Mouse (Mus musculus): Measurements from ENCODE around the gene Zbtb39. TPM values are rescaled to one million over a fixed set of nuclear protein-coding genes. Genes with fewer than 3 reads are reported as not detected.
"Not testable (repeated sequence)": the region's sequence is repeated elsewhere in the genome, so short reads cannot be mapped to it uniquely, and the experiment has no call there.

The Zbtb39 gene
- total RNA-seq, 2 experiments from 2014 or later: 2.9 TPM; not detected in 1

DNA sequence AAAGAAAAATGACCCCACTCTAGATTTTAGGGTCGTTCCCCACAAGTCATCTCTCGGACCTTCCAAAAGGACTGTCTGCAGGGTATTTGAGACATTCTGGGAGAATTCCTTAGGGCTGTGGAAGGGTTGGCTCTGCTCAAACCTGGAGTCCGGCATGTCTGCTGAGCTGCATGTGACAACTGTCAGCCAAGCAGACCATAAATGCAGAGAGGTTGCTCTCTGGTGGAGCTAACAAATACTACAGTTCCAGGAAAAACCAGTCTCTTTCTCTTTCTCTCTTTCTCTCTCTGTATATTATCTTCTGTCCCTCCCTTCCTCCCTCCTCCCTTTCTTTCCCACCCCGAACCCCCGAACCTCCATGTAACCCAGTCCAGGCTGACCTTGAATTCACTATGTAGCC, 4.9 kb upstream of the Zbtb39 start:
- ATAC-seq (replicated peaks; ENCODE audit: low FRiP score, poor library complexity, severe bottlenecking): no peak

DNA sequence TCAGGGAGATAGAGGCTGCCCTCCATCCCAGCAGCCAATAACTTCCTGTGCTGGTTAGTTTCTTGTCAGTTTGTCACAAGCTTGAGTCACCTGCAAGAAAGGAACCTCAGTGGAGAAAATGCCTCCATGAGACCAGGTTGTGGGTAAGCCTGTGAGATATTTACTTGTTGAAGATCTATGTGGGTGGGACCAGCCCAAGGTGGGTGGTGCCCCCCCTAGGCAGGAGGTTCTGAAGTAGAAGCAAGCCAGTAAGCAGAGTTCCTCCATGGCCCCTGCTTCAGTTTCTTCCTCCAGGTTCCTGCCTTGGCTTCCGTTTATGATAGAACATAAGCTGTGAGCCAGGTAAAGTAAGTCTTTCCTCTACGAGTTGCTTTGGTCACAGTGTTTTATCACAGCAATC, 3.1 kb upstream of the Zbtb39 start:
- no peak for ATAC-seq (replicated peaks; ENCODE audit: low FRiP score, poor library complexity, severe bottlenecking)

DNA sequence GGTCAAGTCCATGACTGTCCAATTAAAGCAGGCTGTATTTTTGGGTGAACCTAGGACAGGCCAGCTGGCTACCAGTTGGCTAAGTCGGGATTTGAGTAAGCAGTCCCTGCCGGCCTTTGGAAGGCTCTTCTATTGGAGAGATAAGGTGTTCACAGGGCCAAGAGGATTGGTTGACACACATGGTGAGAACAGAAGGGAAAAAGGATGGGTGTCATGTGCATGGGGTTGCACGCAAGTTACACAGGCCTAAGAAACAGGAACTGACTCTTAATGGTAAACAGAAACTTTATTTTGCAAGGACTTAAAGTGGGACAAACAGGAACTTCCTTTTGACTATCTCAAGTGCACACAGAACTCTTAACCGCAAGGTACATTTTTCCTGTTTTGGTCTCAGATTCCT, 2.4 kb upstream of the Zbtb39 start:
- no peak for ATAC-seq (replicated peaks; ENCODE audit: low FRiP score, poor library complexity, severe bottlenecking)

DNA sequence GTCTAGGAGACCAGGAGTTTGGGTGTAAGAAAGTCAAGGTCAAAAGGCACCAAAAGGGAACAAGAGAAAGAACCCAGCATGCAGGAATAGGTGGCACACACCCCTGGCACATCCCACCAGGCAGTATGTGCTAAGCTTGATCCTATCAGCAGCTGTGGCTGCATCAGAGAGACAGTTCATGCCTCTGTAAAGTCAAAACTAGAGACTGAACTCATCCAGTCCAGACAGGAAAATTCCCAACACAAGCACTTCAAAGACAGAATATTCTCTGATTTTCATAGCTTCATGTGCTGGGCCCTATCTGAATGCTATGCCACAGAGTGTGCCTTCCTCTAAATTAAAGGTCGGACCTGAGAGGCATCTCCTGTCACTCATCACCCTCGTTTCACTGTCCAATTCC, 1.8 kb upstream of the Zbtb39 start:
- ATAC-seq (replicated peaks; ENCODE audit: low FRiP score, poor library complexity, severe bottlenecking): no peak

DNA sequence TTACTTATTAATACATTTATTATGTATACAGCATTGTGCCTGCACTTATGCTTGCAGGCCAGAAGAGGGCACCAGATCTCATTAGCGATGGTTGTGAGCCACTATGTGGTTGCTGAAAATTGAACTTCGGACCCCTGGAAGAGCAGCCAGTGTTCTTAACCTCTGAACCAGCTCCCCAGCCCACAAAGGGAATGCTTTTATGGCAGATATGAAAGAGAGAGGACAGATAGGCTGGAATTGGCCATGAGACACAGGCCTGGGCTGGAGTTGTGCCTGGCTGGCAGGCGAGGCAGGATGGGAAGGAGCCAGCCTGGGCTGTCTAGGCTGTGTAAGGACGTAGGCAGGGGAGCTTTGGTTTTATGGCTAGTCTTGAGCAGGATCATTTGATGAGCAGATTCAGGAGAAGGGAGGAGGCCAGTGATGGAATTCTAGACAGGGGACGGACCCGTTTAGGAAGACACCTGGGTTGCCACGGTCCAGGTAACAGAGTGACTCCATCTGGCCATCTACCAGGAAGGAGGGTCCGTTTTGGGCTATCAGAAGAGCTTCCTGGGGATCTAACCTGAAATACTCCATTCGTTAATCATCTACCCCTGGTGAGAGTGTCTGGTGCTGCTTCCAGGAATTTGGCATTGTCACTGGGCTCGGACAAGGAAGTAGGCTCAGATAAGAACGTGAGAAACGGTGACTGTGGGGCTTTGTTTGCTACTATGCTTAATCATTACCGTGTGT, 1.0 kb upstream of the Zbtb39 start:
- ATAC-seq (replicated peaks; ENCODE audit: low FRiP score, poor library complexity, severe bottlenecking): peak; percentile 49; the same call in 1 of the 2 replicates

DNA sequence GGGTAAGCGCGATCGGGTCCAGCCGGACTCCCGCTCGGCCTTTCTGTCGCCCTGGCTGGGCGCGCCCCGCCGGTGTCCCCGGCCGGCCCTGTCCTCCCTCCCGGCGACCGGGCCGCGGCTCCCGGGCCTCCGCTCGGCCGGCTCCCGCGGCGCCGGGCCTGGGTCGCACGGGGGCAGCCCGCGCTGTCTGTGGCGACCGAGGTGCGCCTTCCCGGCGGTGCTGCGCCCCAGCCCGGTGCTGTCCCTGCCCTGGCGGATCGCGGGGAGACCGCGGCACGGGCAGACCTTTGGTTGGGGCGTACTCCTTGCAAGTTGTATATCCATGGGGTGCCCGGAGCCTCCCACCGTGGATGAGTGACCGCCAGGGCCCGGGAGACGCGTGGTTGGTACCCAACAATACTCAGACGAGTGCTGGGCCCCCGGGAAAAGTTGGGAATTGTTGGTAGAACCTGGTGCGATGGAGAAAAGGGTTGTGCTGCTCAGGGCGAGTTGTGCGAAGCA, 373 bp downstream of the Zbtb39 start:
- ATAC-seq (replicated peaks; ENCODE audit: low FRiP score, poor library complexity, severe bottlenecking): peak; percentile 25; the same call in 1 of the 2 replicates

DNA sequence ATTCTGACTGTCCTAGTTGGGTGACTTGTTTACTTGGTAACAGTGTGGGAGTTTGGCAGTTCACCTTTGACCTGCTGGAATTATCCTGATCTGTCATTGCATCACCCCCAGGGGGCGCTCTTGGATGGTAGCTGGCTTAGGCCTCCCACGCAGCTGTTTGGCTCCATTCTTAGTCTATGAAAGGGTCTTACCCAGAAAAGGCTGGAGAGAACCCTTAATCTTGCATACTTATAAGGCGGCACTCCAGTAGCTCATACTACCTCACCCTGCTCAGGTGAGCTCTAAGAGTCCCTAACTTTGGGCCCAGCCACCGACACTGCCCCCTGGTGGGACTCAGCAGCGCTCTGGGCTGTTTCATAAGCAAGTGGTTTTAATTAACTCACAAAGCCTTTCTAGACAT, 5.3 kb downstream of the Zbtb39 start:
- peak; percentile 58 for ATAC-seq (replicated peaks; ENCODE audit: low FRiP score, poor library complexity, severe bottlenecking)

DNA sequence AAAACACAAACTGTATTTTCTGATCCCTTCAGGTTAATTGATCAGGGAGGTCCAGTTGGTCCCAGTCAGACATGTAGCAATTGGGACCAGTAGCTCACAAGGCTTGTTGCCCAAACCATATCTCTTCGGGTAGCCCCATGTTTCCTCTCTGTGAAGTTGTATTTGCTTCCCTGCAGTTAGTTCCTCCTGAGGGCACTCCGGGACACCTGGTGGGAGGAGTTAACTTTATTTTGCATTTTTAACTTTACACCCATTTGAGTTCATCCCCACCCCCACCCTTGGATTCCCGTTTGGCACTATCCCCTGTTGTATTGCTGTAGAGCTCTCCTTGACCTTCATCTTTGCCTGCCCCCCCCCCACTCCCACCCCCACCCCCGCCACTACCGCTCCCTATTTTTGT, 6.5 kb downstream of the Zbtb39 start:
- no peak for ATAC-seq (replicated peaks; ENCODE audit: low FRiP score, poor library complexity, severe bottlenecking)

DNA sequence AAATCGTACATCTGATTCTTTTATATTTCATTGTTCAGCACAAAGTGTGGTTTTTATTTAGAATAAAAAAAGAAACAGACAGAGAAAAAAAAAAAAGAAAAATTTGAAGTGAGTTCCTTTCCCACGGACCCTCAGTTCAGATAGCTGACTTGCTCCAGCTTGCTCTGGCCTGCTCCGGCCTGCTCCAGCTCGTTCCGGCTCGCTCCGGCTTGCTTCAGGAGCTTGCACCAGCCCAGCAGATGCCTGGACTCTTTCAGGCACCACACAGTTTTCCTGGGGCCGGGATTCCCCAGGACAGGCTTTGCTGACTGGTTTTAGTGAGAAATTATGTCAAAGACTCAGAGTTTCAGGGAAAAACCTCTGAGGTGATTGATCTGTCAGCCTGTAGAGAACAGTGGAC, 7.9 kb downstream of the Zbtb39 start:
- ATAC-seq (replicated peaks; ENCODE audit: low FRiP score, poor library complexity, severe bottlenecking): no peak

DNA sequence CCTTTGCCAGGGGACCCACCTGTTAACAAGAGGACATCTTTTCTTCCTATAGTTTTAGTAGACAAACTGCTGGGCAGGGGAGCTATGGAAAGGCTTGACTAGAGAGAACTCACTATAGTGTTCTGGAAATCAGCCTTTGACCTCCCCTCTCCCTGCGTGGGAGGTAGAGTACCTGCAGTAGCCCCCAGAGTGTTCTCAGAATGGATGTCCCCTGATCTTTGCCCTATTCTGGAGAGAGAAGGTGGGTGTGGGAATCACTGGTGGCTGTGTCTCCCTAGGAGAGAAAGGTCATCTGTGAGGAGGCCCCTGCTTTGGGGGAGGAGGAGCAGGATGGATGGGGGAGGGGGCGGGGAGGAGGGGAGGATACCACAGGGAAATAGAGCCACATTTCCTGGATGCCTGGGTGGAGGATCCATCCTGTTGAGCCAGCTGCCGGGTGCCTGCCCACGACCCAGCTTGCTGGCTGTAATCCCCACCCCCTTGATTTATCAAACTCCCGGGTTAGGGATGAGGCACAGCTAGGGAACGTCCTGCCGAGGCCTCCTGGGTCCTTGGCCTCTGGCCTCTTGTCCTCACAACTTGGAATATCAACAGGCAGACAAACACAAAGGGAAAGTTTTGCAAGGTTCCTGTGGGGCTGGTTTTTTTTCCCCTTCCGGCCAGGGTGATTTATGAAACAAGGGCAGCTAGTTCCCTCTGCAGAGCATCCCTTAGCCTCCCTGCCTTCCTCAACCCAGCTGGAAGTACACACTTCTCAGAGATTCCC, 9.7 kb downstream of the Zbtb39 start:
- ATAC-seq (replicated peaks; ENCODE audit: low FRiP score, poor library complexity, severe bottlenecking): no peak

DNA sequence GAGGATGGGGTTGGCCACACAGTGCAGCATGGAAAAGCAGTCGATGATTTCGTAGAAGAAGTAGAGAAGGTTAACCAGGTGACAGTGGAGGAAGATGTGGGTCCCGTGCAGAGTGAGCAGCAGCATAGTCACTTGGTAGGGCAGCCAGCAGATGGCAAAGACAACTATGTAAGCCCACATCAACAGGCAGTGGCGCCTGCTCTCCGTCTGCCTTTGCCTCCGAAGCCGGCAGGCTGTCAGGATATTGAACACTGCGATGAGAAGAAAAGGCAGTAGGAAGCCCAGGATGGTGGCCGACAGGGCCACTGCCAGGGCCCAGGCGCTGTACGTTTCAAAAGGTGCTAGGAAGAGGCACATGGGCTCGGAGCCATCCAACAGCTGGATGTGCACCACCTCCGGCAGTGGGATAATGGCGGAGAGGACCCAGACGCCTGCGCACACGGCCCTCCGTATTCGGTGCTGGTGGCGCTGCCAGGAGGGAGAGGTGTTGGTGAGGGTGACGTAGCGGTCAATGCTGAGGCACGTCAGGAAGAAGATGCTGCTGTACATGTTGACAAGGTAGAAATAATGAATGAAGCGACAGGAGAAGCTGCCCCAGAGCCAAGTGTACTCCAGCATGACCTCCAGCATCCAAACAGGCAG, 10.9 kb downstream of the Zbtb39 start:
- no peak for ATAC-seq (replicated peaks; ENCODE audit: low FRiP score, poor library complexity, severe bottlenecking)

DNA sequence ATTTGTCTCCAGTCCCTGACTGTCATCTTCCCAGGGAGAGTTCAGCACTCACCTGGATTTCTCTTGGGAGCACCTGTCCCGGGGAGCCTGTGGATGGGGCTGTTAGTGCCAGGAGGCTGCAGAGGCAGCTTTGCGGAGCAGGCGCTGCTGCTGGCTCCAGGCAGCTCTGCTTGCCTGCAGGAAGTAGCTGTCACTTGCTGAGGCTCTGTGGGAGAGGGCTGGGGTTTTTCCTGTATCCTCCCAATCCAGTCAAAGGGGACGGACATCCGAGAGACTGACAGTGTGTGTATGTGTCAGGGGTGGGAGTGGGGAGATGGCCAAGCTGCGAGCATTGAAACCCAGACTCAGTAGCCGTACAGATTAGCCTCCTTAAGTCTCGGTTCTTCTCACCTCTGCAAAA, 12.2 kb downstream of the Zbtb39 start, which contains the start of gene Gpr182:
Gene Gpr182, minus strand, starts transcription at position 185 of the 400 bp plus-strand sequence.
- ATAC-seq (replicated peaks; ENCODE audit: low FRiP score, poor library complexity, severe bottlenecking): no peak

DNA sequence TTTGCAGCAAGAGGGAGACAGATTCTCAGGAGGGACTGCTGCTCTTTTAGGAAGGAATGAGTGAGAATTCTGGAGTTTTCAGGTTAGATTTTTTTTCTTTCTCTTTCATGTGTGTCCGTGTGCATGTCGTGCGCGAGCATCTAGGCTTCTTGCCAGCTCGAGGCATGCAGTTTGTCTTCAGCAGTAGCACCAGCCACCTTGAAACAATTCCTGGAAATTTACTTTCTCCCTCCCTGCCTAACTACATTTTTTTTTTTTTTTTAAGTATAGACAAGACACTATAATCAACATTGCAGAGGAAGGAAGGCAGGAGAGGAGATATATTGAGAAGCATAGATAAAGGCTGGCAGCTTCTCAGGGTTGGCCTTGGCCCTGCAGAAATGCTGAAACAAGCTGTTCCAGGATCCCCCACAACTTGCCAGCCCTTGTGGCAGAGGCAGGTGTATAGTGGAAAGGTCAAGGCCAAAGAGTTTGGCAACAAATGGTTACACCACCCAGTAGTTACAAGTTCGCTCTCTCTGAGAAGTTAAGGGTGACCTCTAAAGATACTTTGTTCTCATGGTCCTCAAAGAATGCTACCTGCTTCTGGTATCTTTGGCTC, 15.3 kb downstream of the Zbtb39 start:
- no peak for ATAC-seq (replicated peaks; ENCODE audit: low FRiP score, poor library complexity, severe bottlenecking)

DNA sequence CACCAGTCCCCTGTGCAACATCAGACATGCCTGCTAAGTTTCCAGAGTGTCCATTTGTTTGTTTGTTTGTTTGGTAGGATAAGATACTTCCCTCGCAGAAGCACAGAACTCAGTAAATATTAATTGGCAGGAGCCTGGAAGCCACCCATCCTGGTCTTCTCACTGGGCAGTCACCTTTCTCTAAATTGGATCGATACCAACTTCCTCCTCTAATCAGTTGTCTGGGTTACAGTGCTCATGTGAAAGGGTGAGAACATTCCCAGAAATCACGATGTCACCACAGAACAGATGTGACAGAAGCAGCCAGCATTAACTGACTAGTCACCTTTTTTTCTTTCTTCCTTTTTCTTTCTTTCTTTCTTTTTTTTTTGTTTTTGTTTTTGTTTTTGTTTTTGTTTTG, 15.9 kb downstream of the Zbtb39 start:
- ATAC-seq (replicated peaks; ENCODE audit: low FRiP score, poor library complexity, severe bottlenecking): no peak

DNA sequence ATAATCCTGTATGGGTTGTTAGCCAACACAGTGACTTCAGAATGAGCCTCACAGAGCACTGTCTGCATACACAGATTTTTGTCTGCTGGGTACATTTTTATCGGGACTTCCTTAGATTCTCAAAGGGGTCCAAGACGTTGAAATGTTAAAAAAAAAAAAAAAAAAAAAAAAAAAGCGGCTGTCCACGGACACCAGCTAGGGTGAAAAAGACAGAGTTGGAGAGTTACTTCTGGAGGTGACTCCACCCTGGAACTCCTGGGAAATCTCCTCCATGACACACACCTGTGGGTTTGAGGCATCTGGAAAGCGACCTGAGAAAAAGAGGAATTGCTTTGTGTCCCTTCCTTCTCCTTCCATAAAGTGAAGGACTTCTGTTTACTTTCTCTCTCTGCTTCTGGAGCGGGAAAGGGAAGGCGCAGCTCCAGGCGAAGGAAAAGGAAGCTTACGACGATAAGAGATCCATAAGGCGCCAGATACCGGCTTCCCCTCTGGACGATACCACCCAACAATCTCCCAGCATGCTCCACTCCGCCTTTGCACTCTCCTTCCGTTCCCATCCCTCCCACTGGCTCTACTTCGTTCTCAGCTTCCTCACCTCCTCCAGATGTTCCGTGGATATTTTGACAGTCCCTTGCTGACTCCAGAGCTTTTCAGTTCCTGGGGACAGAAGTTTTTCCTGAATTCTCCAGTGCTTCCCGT, 16.6 kb downstream of the Zbtb39 start:
- ATAC-seq (replicated peaks; ENCODE audit: low FRiP score, poor library complexity, severe bottlenecking): no peak

DNA sequence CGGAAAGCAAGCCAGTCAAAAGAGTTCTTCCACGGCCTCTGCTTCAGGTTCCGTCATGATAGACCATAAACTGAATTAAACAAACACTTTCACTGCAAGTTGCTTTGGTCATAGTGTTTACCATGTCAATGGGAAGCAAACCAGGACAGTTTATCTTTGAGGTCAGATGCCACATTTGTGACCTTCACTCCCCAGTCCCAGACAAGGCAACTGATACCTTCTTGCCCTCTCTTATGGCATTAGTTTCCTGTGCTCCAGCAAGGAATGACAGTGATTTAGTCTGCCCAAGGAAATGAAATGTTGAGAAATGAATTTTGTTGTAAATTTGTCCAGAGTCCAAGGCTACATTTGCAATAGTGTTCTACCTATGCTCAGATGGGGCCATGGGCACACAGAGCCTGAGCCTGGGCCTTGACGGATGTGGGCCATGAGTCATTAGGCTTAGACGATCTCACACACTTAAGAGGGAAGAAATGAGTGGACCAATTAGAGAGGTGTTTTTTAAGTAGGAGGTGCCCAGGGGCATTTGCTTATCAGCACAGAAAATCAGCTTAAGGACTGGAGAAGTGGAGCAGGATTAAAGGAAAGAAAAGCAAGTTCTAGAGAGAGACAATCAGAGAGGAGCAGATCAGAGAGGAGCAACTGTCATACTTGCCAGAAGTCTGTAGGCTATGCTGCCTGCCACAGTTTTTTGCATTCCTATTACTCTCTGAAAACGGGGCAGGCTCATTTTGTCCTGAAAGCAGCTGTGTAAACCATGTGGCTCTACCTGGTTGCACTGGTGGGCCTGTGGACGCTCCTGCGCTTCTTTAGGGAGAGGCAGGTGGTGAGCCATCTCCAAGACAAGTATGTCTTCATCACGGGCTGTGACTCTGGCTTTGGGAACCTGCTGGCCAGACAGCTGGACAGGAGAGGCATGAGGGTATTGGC, 20.1 kb downstream of the Zbtb39 start, which contains the start of the genes Rdh1 and Rdh16f1:
Gene Rdh1, plus strand, starts transcription at position 541 of the 930 bp plus-strand sequence.
Gene Rdh16f1, plus strand, starts transcription at position 607 of the 930 bp plus-strand sequence.
- ATAC-seq (replicated peaks; ENCODE audit: low FRiP score, poor library complexity, severe bottlenecking): no peak

DNA sequence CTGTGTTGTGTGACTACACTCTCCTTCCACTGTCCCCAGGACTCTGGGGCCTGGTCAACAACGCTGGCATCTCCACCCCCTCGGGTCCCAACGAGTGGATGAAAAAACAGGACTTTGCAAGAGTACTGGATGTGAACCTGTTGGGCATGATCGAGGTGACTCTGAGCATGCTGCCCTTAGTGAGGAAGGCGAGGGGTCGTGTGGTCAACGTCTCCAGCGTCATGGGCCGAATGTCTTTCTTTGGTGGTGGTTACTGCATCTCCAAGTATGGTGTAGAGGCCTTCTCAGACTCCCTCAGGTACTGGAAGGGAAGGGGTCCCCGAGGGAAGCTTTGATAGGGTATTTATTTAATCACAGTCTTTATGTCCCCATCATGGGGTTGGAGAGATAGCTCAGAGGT, 23.6 kb downstream of the Zbtb39 start:
- ATAC-seq (replicated peaks; ENCODE audit: low FRiP score, poor library complexity, severe bottlenecking): not testable (repeated sequence)

DNA sequence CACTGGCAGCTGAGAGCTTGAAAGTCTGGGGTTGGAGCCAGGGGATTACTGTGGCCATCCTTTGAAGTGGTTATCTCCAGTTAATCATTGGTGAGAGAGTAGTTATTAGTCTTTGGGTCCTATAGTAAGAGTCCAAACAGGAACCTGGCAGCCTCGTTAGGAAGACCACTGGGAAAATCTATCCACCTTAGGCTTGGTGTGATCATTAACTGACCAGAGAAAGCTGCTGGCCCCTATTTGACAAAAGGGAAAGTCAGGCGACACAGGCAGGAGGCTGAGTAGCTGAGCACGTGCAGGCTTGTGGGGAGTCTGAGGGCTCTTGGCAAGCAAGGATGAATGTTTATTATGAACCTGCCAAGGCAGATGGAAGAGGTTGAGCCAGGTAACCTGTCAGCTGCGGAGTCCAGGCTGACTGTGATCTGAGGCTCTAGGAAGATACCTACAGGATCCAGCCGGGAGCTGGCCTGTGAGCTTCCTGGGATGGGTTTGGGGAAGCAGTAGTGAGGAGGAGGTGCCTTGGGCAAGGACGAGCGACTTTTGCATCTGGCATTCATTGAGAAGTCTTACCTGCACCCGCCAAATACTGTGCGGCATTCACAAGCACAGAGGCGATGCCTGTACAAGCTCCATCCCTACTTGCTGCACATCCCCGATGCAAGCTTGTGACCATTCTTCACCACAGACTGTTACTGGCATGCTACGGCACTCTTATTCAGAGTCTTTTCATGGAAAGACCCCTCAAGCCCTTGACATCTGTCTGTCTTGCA, 24.8 kb downstream of the Zbtb39 start:
- no peak for ATAC-seq (replicated peaks; ENCODE audit: low FRiP score, poor library complexity, severe bottlenecking)
